Mouse (Mus musculus) G1E (cell line): ENCODE data around the gene Bola3.

ENCODE experiments used
- CTCF ChIP-seq: IDR thresholded peaks from 2 replicates; pipeline ENCODE4 v1.5.1; 2012; ENCODE audit warnings: low read depth, low read length, inconsistent platforms, mixed read lengths
- GATA2 ChIP-seq: IDR thresholded peaks from 2 replicates; pipeline ENCODE4 v1.6.1; 2012; ENCODE audit warnings: low read depth, low read length, inconsistent platforms, borderline replicate concordance
- POLR2AphosphoS5 ChIP-seq: IDR thresholded peaks from 2 replicates; pipeline ENCODE4 v1.6.1; 2012; ENCODE audit warnings: low read depth, low read length, inconsistent platforms; ENCODE audit not compliant: insufficient replicate concordance
- TAL1 ChIP-seq: conservative IDR thresholded peaks from 2 replicates; pipeline ENCODE4 v1.6.1; 2012; ENCODE audit warnings: low read depth, low read length, inconsistent platforms, mixed read lengths

DNA sequence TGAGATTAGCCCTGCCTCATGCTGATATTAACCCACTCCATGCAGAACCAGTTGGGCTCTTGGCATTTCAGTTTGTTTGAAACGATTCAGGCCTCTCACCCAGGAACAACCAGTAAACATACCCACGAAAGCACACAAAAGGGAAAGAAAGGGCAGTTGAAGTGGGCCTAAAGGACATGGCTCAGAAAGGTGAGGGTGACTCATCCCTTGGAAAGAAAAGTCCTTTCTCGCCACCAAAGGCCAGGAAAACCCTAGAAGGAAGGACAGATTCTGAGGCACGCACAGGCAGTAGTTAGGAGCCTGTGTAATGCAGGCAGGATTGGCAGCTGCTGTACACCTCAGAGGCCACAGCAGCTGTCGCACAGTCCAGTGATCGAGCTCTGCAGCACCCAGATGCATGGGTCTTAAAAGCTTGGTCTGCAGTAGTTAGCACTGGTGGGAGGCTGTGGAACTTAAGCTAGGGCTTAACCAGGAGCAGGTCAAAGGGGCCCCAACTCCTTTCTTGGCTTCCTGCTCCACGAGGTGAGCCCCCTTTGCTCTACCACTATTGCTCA lies 56.6 kb downstream of the Bola3 start:
- no peak for TF ChIP-seq CTCF
- no peak for TF ChIP-seq POLR2AphosphoS5
- TF ChIP-seq TAL1, result no peak
- no peak for TF ChIP-seq GATA2
